Mouse (Mus musculus) liver, postnatal 0 days (tissue): ENCODE measurements around the gene Ube2l6.

Experiments used
- CTCF ChIP-seq: sonication (generic); IDR thresholded peaks from 2 replicates; pipeline ENCODE4 v1.5.1; 2016; ENCODE audit warnings: antibody characterized with exemption, low read depth
- EP300 ChIP-seq: IDR thresholded peaks from 2 replicates; pipeline ENCODE4 v1.6.1; 2016; ENCODE audit warnings: antibody characterized with exemption, low read depth, mild to moderate bottlenecking

- peak; percentile 97 for TF ChIP-seq CTCF
- 0 out of 2 replicates have a peak, but pooled peaks have one; percentile 14 for TF ChIP-seq EP300
Observed at GRCm38 (mm10) chr2:84831666-84832391, 33.2 kb downstream of the Ube2l6 start.
